Mouse (Mus musculus) heart, embryonic 11.5 days (tissue): ENCODE data around the gene Dclre1b. TPM values are rescaled to one million over a fixed set of nuclear protein-coding genes. Genes with fewer than 3 reads are reported as not detected.
A peak's percentile ranks its signal among the peaks of the same experiment; 100 is the strongest.
"Not testable (repeated sequence)": the region's sequence is repeated elsewhere in the genome, so short reads cannot be mapped to it uniquely, and the experiment has no call there.

Source experiments
- ATAC-seq: fragments of 200-750 bp; cut with Nextera tagmentation; replicated peaks from 2 replicates; pipeline ENCODE4 v1.8.0; 2017; ENCODE audit warnings: moderate library complexity; ENCODE audit not compliant: insufficient number of reproducible peaks, low FRiP score, low TSS enrichment
- H3K27ac ChIP-seq: fragments of 300-500 bp; sonication (generic); 2 replicates; pipeline ENCODE4 v1.5.1; 2014; ENCODE audit warnings: mild to moderate bottlenecking, low read depth, low read length
- H3K27me3 ChIP-seq: fragments of 300-500 bp; sonication (generic); 2 replicates; pipeline ENCODE4 v1.6.1; 2014; ENCODE audit warnings: mild to moderate bottlenecking, low read length, mixed read lengths; ENCODE audit not compliant: control insufficient read depth, insufficient read depth
- H3K36me3 ChIP-seq: fragments of 300-500 bp; sonication (generic); 2 replicates; pipeline ENCODE4 v1.6.1; 2014; ENCODE audit warnings: mild to moderate bottlenecking, low read length, moderate library complexity, mixed read lengths; ENCODE audit not compliant: control insufficient read depth, insufficient read depth
- H3K4me1 ChIP-seq: fragments of 300-500 bp; sonication (generic); 2 replicates; pipeline ENCODE4 v1.6.1; 2014; ENCODE audit warnings: low read length; ENCODE audit not compliant: control insufficient read depth, insufficient read depth
- H3K4me2 ChIP-seq: fragments of 300-500 bp; sonication (generic); 2 replicates; pipeline ENCODE4 v1.6.1; 2014; ENCODE audit warnings: mild to moderate bottlenecking, moderate library complexity
- H3K4me3 ChIP-seq: fragments of 300-500 bp; sonication (generic); 2 replicates; pipeline ENCODE4 v1.5.1; 2014; ENCODE audit warnings: low read depth, low read length
- H3K9ac ChIP-seq: fragments of 300-500 bp; sonication (generic); 2 replicates; pipeline ENCODE4 v1.6.1; 2014; ENCODE audit warnings: mild to moderate bottlenecking, low read depth, low read length, moderate library complexity
- H3K9me3 ChIP-seq: fragments of 300-500 bp; sonication (generic); replicated peaks from 2 replicates; pipeline ENCODE4 v1.6.1; 2016; ENCODE audit warnings: low read length; ENCODE audit not compliant: control insufficient read depth
- WGBS: fragments of 180-500 bp; shearing (Covaris S2); extraction: QIAGEN DNeasy Blood & Tissue Kit; methylation state at CpG from one replicate; pipeline ENCODE4 v1.1.7; 2014; ENCODE audit not compliant: insufficient replicate concordance; 5-methylcytosine and 5-hydroxymethylcytosine counted together
- polyA plus RNA-seq: library from polyadenylated mRNA; unstranded; fragments of >200 nt; fragmentation: Nextera tagmentation; extraction: Ambion mirVana; gene quantifications from 2 replicates; pipeline ENCODE4 v1.2.1, GENCODE M21; 2014

Gene Dclre1b
- polyA plus RNA-seq, 1 experiment from 2014 or later = 27.5 TPM

DNA sequence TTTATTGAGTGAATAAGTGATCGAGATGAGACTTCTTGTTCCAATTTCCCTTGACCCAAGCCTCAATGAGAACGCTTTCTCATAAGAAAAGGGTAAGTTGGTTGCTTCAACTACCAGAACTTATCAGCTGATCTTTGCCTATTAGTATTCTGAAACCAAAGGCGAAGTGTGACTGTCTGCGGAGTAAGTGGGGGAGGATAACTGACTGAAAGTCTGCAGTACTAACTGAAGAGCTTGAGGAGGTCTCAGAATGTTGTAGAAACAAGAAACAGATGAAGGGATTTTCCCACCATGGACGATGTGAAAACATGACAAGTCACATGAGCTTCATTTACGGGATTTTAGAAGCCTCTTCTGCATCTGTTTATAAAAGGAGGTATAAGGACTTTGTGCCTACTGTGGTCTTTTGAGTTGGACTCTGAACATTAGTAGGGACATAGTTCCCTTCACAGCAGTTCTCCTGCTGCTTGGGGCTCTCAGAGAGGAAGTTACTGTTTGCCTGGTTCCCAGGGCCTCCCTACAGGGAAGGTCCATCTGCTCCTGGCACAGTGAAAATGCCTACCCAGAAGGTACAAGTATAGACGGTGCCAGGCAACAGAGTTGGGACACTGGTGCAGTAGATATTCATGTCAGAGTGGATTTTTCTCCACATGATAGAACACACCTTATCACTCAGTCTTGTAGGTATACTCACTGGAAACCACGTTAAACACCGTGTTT lies 41.6 kb upstream of the Dclre1b start:
- Histone ChIP-seq H3K4me3 (no peak overlapping the region), H3K27ac (no peak overlapping the region), H3K4me2 (no peak overlapping the region), H3K36me3 (no peaks in the 10 kb centered on the region), H3K9ac (no peak overlapping the region), H3K9me3 (no peaks in the 10 kb centered on the region), H3K27me3 (no peaks in the 10 kb centered on the region), H3K4me1 (no peaks in the 10 kb centered on the region)
- no peak for ATAC-seq
- 71% methylated on average over 9 of the region's 9 CpGs for WGBS

- H3K36me3 ChIP-seq, H3K9ac ChIP-seq, H3K4me1 ChIP-seq, H3K9me3 ChIP-seq, H3K27ac ChIP-seq, H3K4me3 ChIP-seq, H3K27me3 ChIP-seq, H3K4me2 ChIP-seq, ATAC-seq: not testable (repeated sequence)
- 78% methylated on average over 7 of the region's 7 CpGs for WGBS
Observed at GRCm38 (mm10) chr3:103840946-103841345, 31.7 kb upstream of the Dclre1b start.

GRCm38 (mm10) chr3:103840195-103840594 lies 31.0 kb upstream of the Dclre1b start:
- H3K9me3 ChIP-seq, H3K4me1 ChIP-seq, H3K27me3 ChIP-seq, H3K9ac ChIP-seq, H3K4me2 ChIP-seq, H3K4me3 ChIP-seq, ATAC-seq, H3K36me3 ChIP-seq, H3K27ac ChIP-seq: not testable (repeated sequence)
- 86% methylated on average over 3 of the region's 3 CpGs for WGBS

- Histone ChIP-seq H3K27me3 (no peaks in the 10 kb centered on the region), H3K9me3 (no peaks in the 10 kb centered on the region), H3K4me3 (no peak overlapping the region), H3K4me1 (no peaks in the 10 kb centered on the region), H3K36me3 (no peaks in the 10 kb centered on the region), H3K9ac (no peak overlapping the region), H3K4me2 (no peak overlapping the region), H3K27ac (no peak overlapping the region)
- ATAC-seq = no peak
- 89% methylated on average over 6 of the region's 6 CpGs for WGBS
Observed at GRCm38 (mm10) chr3:103839711-103840110, 30.5 kb upstream of the Dclre1b start.

GRCm38 (mm10) chr3:103836453-103836852 lies 27.2 kb upstream of the Dclre1b start:
- Histone ChIP-seq H3K9me3 (no peaks in the 10 kb centered on the region), H3K4me2 (no peak overlapping the region), H3K9ac (no peak overlapping the region), H3K27ac (no peak overlapping the region), H3K36me3 (no peaks in the 10 kb centered on the region), H3K27me3 (no peaks in the 10 kb centered on the region), H3K4me3 (no peak overlapping the region), H3K4me1 (peaks cover 4% of the 10 kb centered on the region; the same call in 1 of the 2 replicates)
- 96% methylated on average over 5 of the region's 5 CpGs for WGBS
- ATAC-seq = no peak

- no peak overlapping the region for H3K4me3 ChIP-seq
- H3K4me2 ChIP-seq = no peak overlapping the region
- no peaks in the 10 kb centered on the region for H3K36me3 ChIP-seq
- peaks cover 4% of the 10 kb centered on the region; the same call in 1 of the 2 replicates for H3K4me1 ChIP-seq
- no peak for ATAC-seq
- H3K27me3 ChIP-seq = no peaks in the 10 kb centered on the region
- WGBS = 78% methylated on average over 10 of the region's 10 CpGs
- no peak overlapping the region for H3K27ac ChIP-seq
- H3K9me3 ChIP-seq = no peaks in the 10 kb centered on the region
- H3K9ac ChIP-seq = no peak overlapping the region
Observed at GRCm38 (mm10) chr3:103835951-103836310, 26.7 kb upstream of the Dclre1b start.

- no peak for ATAC-seq
- Histone ChIP-seq H3K9me3 (no peaks in the 10 kb centered on the region), H3K27ac (no peak overlapping the region), H3K4me2 (no peak overlapping the region), H3K4me1 (peaks cover 4% of the 10 kb centered on the region; the same call in 1 of the 2 replicates), H3K9ac (no peak overlapping the region), H3K27me3 (no peaks in the 10 kb centered on the region), H3K36me3 (no peaks in the 10 kb centered on the region), H3K4me3 (no peak overlapping the region)
- WGBS = 80% methylated on average over 6 of the region's 6 CpGs
Observed at GRCm38 (mm10) chr3:103835272-103835950, 26.2 kb upstream of the Dclre1b start.

DNA sequence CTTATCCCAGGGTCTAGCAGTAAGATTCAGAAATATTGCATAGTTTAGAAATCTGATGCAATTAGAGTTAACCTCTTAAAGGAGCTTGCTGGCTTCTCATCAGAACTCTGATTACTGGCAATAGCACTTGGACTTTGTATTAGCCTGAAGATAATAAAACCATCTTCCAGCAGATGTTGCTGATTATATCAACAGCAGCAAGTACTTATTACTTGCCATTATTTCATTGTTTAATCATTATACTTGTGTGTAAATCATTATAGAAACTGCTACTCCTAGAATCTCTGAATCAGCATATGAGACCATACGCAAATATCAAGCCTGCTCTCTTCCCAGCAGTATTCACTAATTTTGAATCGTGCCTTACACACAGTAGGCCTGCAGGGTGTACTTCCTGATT lies 24.8 kb upstream of the Dclre1b start:
- Histone ChIP-seq H3K9me3 (no peaks in the 10 kb centered on the region), H3K4me3 (no peak overlapping the region), H3K4me1 (peaks cover 4% of the 10 kb centered on the region; the same call in 1 of the 2 replicates), H3K36me3 (no peaks in the 10 kb centered on the region), H3K27ac (no peak overlapping the region), H3K9ac (no peak overlapping the region), H3K27me3 (no peaks in the 10 kb centered on the region), H3K4me2 (no peak overlapping the region)
- 87% methylated on average over 2 of the region's 2 CpGs for WGBS
- no peak for ATAC-seq

DNA sequence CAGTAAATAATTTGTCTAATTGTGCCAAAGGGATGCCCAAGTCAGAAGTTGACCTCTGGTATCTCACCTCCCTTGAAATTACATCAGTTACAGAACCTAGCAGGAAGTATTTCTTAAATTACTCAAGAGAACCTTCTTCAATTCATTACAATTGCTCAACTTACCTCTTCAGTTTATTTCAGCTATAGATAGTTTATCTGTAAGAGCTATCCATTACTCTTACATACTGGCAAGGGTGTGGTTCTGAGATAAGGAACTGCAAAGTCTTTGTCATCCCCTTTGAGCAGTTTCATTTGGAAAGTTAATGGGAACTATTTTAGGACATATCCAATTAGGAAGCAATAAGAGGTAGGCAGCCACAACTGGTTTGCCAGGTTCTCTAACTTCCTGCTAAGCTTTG lies 23.2 kb upstream of the Dclre1b start, which contains the start of gene Bcl2l15:
Gene Bcl2l15 (plus strand): TSS at position 176 of the 400 bp plus-strand sequence.
- Histone ChIP-seq H3K9ac (no peak within 1 kb of the TSS), H3K4me3 (no peak within 1 kb of the TSS), H3K4me2 (0 out of 2 replicates have a peak within 1 kb of the TSS, but pooled peaks have one; percentile 4), H3K36me3 (no peaks in the 10 kb centered on the region), H3K27ac (no peak within 1 kb of the TSS), H3K9me3 (no peaks in the 10 kb centered on the region), H3K4me1 (peaks cover 4% of the 10 kb centered on the region; the same call in 1 of the 2 replicates), H3K27me3 (no peaks in the 10 kb centered on the region)
- no peak for ATAC-seq
